Mouse (Mus musculus): ENCODE data around the gene H2-Ob. TPM values are rescaled to one million over a fixed set of nuclear protein-coding genes. Genes with fewer than 3 reads are reported as not detected.

The H2-Ob gene
- polyA plus RNA-seq, 1 experiment from 2014 or later, result 0.24 TPM

- peaks cover 48% of the 10 kb centered on the region for H3K27me3 ChIP-seq (ENCODE audit: control insufficient read depth, insufficient read depth, low read length)
- no peaks in the 10 kb centered on the region for H3K36me3 ChIP-seq (ENCODE audit: control insufficient read depth, insufficient read depth)
- H3K9ac ChIP-seq (ENCODE audit: low read length), result peak overlapping the region; percentile 75
- 9% methylated on average over 11 of the region's 11 CpGs for WGBS
- ATAC-seq (replicated peaks; ENCODE audit: extremely low read depth, insufficient read depth, low FRiP score), result no peak
- peak overlapping the region; percentile 69 for H3K4me3 ChIP-seq (ENCODE audit: low read length)
- no peak overlapping the region for H3K27ac ChIP-seq (ENCODE audit: low read length)
- H3K4me1 ChIP-seq (ENCODE audit: control insufficient read depth, insufficient read depth, low read length), result peaks cover 10% of the 10 kb centered on the region; the same call in 1 of the 2 replicates
- H3K9me3 ChIP-seq (replicated peaks; ENCODE audit: control insufficient read depth, low read length), result no peaks in the 10 kb centered on the region
- peak overlapping the region; percentile 89 for H3K4me2 ChIP-seq (ENCODE audit: low read depth, low read length)
Observed at GRCm38 (mm10) chr17:34198521-34198912, 40.2 kb upstream of the H2-Ob start.

GRCm38 (mm10) chr17:34199050-34199619, 39.6 kb upstream of the H2-Ob start:
- Histone ChIP-seq H3K36me3 (ENCODE audit: control insufficient read depth, insufficient read depth) (no peaks in the 10 kb centered on the region), H3K9ac (ENCODE audit: low read length) (peak overlapping the region; percentile 31; the same call in 1 of the 2 replicates), H3K4me2 (ENCODE audit: low read depth, low read length) (peak overlapping the region; percentile 89), H3K27me3 (ENCODE audit: control insufficient read depth, insufficient read depth, low read length) (peaks cover 41% of the 10 kb centered on the region), H3K4me1 (ENCODE audit: control insufficient read depth, insufficient read depth, low read length) (peaks cover 14% of the 10 kb centered on the region; the same call in 1 of the 2 replicates), H3K9me3 (replicated peaks; ENCODE audit: control insufficient read depth, low read length) (no peaks in the 10 kb centered on the region), H3K4me3 (ENCODE audit: low read length) (peak overlapping the region; percentile 69), H3K27ac (ENCODE audit: low read length) (no peak overlapping the region)
- WGBS, result 59% methylated on average over 12 of the region's 12 CpGs
- ATAC-seq (replicated peaks; ENCODE audit: extremely low read depth, insufficient read depth, low FRiP score), result no peak

- Histone ChIP-seq H3K27ac (ENCODE audit: low read length) (no peak overlapping the region), H3K36me3 (ENCODE audit: control insufficient read depth, insufficient read depth) (no peaks in the 10 kb centered on the region), H3K9me3 (replicated peaks; ENCODE audit: control insufficient read depth, low read length) (no peaks in the 10 kb centered on the region), H3K4me2 (ENCODE audit: low read depth, low read length) (no peak overlapping the region), H3K27me3 (ENCODE audit: control insufficient read depth, insufficient read depth, low read length) (peaks cover 35% of the 10 kb centered on the region), H3K9ac (ENCODE audit: low read length) (no peak overlapping the region), H3K4me3 (ENCODE audit: low read length) (no peak overlapping the region), H3K4me1 (ENCODE audit: control insufficient read depth, insufficient read depth, low read length) (peaks cover 16% of the 10 kb centered on the region; the same call in 1 of the 2 replicates)
- WGBS, result 88% methylated on average over 10 of the region's 10 CpGs
- ATAC-seq (replicated peaks; ENCODE audit: extremely low read depth, insufficient read depth, low FRiP score), result no peak
Observed at GRCm38 (mm10) chr17:34200047-34200446, 38.7 kb upstream of the H2-Ob start.

DNA sequence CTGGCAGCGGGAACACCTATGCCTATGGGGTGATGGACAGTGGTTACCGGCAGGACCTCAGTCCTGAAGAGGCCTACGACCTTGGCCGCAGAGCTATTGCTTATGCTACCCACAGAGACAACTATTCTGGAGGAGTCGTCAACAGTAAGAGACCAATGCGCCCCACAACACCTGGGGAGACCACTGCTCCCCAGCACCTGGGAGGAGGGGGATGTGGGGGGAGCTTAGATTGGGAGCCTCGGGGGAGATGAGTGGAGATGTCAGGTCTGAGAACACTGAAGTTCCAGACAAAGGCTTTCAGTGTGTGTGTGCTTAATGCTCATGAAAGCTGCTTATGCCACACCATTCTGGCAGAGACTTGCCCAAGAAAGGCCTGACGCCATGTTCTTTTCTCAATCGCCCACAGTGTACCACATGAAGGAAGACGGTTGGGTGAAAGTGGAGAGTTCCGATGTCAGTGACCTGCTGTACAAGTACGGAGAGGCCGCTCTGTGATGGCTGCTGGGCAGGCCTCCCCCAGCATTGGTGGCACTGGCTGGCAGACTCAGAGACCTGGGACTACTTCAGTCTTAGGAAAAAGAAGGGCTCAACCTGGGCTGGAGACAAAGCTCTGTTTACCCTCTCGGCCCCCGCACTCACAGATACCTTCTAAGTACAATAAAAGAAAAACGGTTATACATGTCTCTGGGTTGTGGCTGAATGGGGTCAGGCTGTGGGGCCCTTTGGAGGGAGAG, 37.8 kb upstream of the H2-Ob start:
- H3K36me3 ChIP-seq (ENCODE audit: control insufficient read depth, insufficient read depth), result no peaks in the 10 kb centered on the region
- no peak overlapping the region for H3K9ac ChIP-seq (ENCODE audit: low read length)
- H3K27me3 ChIP-seq (ENCODE audit: control insufficient read depth, insufficient read depth, low read length), result peaks cover 35% of the 10 kb centered on the region
- H3K27ac ChIP-seq (ENCODE audit: low read length), result peak overlapping the region; percentile 22; the same call in 1 of the 2 replicates
- 81% methylated on average over 16 of the region's 16 CpGs for WGBS
- H3K4me1 ChIP-seq (ENCODE audit: control insufficient read depth, insufficient read depth, low read length), result peaks cover 21% of the 10 kb centered on the region; the same call in 1 of the 2 replicates
- no peak overlapping the region for H3K4me3 ChIP-seq (ENCODE audit: low read length)
- H3K4me2 ChIP-seq (ENCODE audit: low read depth, low read length), result 0 out of 2 replicates have a peak overlapping the region, but pooled peaks have one; percentile 5
- no peak for ATAC-seq (replicated peaks; ENCODE audit: extremely low read depth, insufficient read depth, low FRiP score)
- H3K9me3 ChIP-seq (replicated peaks; ENCODE audit: control insufficient read depth, low read length), result no peaks in the 10 kb centered on the region

GRCm38 (mm10) chr17:34201506-34202055, 37.1 kb upstream of the H2-Ob start:
- Histone ChIP-seq H3K27ac (ENCODE audit: low read length) (peak overlapping the region; percentile 22; the same call in 1 of the 2 replicates), H3K36me3 (ENCODE audit: control insufficient read depth, insufficient read depth) (no peaks in the 10 kb centered on the region), H3K27me3 (ENCODE audit: control insufficient read depth, insufficient read depth, low read length) (peaks cover 34% of the 10 kb centered on the region), H3K4me2 (ENCODE audit: low read depth, low read length) (no peak overlapping the region), H3K4me3 (ENCODE audit: low read length) (no peak overlapping the region), H3K4me1 (ENCODE audit: control insufficient read depth, insufficient read depth, low read length) (peaks cover 21% of the 10 kb centered on the region; the same call in 1 of the 2 replicates), H3K9me3 (replicated peaks; ENCODE audit: control insufficient read depth, low read length) (no peaks in the 10 kb centered on the region), H3K9ac (ENCODE audit: low read length) (no peak overlapping the region)
- ATAC-seq (replicated peaks; ENCODE audit: extremely low read depth, insufficient read depth, low FRiP score), result no peak
- 65% methylated on average over 7 of the region's 7 CpGs for WGBS

- Histone ChIP-seq H3K4me2 (ENCODE audit: low read depth, low read length) (no peak overlapping the region), H3K4me1 (ENCODE audit: control insufficient read depth, insufficient read depth, low read length) (peaks cover 13% of the 10 kb centered on the region; the same call in 1 of the 2 replicates), H3K4me3 (ENCODE audit: low read length) (no peak overlapping the region), H3K27ac (ENCODE audit: low read length) (no peak overlapping the region), H3K9me3 (replicated peaks; ENCODE audit: control insufficient read depth, low read length) (no peaks in the 10 kb centered on the region), H3K9ac (ENCODE audit: low read length) (no peak overlapping the region), H3K36me3 (ENCODE audit: control insufficient read depth, insufficient read depth) (no peaks in the 10 kb centered on the region), H3K27me3 (ENCODE audit: control insufficient read depth, insufficient read depth, low read length) (peaks cover 21% of the 10 kb centered on the region)
- 82% methylated on average over 4 of the region's 4 CpGs for WGBS
- no peak for ATAC-seq (replicated peaks; ENCODE audit: extremely low read depth, insufficient read depth, low FRiP score)
Observed at GRCm38 (mm10) chr17:34202760-34203442, 35.8 kb upstream of the H2-Ob start.

DNA sequence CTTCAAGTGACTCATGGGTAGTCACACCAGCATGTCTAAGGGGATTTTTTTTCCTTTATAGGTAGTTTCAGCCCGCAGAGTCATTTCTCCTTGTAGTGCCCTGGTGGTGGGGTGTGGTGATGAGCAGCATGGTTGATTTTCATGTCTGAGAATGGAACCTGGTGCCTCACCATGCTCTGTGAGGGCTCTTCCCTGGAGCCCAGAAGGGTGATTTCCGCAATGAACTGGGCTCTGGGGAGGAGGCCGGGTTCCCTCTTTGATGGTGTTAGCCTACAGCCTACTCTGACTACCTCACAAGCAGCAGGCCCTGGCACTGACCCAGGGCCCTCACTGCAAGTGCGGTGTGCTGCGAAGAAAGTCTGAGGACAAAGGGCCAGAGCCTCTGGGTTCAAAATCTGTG, 35.3 kb upstream of the H2-Ob start, which contains the start of gene Tap2:
TSS of gene Tap2 (plus strand) at position 84 of the 400 bp plus-strand sequence.
- Histone ChIP-seq H3K27ac (ENCODE audit: low read length) (no peak within 1 kb of the TSS), H3K4me1 (ENCODE audit: control insufficient read depth, insufficient read depth, low read length) (peaks cover 11% of the 10 kb centered on the region; the same call in 1 of the 2 replicates), H3K4me3 (ENCODE audit: low read length) (peak within 1 kb of the TSS; percentile 92), H3K9me3 (replicated peaks; ENCODE audit: control insufficient read depth, low read length) (no peaks in the 10 kb centered on the region), H3K36me3 (ENCODE audit: control insufficient read depth, insufficient read depth) (no peaks in the 10 kb centered on the region), H3K9ac (ENCODE audit: low read length) (peak within 1 kb of the TSS; percentile 87), H3K27me3 (ENCODE audit: control insufficient read depth, insufficient read depth, low read length) (peaks cover 16% of the 10 kb centered on the region), H3K4me2 (ENCODE audit: low read depth, low read length) (peak within 1 kb of the TSS; percentile 97)
- WGBS, result 73% methylated on average over 5 of the region's 5 CpGs
- no peak for ATAC-seq (replicated peaks; ENCODE audit: extremely low read depth, insufficient read depth, low FRiP score)

DNA sequence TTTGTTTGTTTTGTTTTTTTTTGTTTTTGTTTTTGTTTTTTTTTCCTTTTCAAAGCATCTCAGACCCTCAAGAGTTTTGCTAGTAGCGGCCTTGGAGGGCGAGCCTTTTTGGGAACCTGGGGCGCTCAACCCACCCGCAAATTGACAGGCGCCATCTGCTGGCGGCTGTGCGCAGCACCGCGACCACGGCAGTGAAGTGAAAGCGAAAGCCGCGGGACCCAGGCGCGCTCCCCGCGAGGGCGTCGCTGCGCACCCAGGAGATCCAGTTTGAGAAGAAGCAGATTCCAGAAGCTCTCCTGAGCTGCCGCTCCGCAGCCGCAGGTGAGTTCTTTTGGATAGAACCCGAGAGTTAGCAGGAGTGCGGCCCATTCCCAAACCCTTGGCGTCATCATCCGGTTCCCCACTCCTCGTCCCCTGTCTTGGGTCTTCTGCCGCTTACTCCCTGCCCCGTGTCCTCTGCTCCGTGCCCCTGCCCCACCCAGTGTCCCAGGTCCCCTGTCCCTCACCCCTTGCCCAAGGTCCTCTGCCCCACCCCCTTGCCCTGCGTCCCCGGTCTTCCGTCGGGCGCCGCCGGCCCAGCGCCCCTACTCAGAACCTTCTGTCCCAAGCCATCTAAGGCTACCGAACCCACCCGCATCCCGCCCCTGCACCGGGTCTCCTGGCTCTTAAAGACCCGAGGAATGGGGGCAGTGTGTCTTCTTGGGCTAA, 34.2 kb upstream of the H2-Ob start:
- H3K36me3 ChIP-seq (ENCODE audit: control insufficient read depth, insufficient read depth), result 0 out of 2 replicates have a peak, but pooled peaks cover under 1% of the 10 kb centered on the region
- H3K27me3 ChIP-seq (ENCODE audit: control insufficient read depth, insufficient read depth, low read length), result peaks cover 6% of the 10 kb centered on the region
- peak overlapping the region; percentile 92 for H3K4me3 ChIP-seq (ENCODE audit: low read length)
- whole genome bisulfite sequencing, result under 1% methylated on average over 44 of the region's 44 CpGs
- no peak overlapping the region; the same call in 1 of the 2 replicates for H3K27ac ChIP-seq (ENCODE audit: low read length)
- peak overlapping the region; percentile 87 for H3K9ac ChIP-seq (ENCODE audit: low read length)
- peaks cover under 1% of the 10 kb centered on the region; the same call in 1 of the 2 replicates for H3K9me3 ChIP-seq (replicated peaks; ENCODE audit: control insufficient read depth, low read length)
- H3K4me2 ChIP-seq (ENCODE audit: low read depth, low read length), result peak overlapping the region; percentile 97
- H3K4me1 ChIP-seq (ENCODE audit: control insufficient read depth, insufficient read depth, low read length), result peaks cover 11% of the 10 kb centered on the region; the same call in 1 of the 2 replicates
- peak; percentile 71 for ATAC-seq (replicated peaks; ENCODE audit: extremely low read depth, insufficient read depth, low FRiP score)
